Mouse (Mus musculus) B cell, adult (primary cell): Measurements from ENCODE around the gene Prdx5. TPM values are rescaled to one million over a fixed set of nuclear protein-coding genes. Genes with fewer than 3 reads are reported as not detected.

ENCODE experiments used
- total RNA-seq: library from RNA; stranded (reverse); gene quantifications from 4 replicates; pipeline ENCODE4 v1.2.4, GENCODE M21; 2023; ENCODE audit not compliant: inconsistent age

Gene Prdx5
- total RNA-seq: 86.0 to 104 TPM (median 92.9 TPM) in 4 replicates

DNA sequence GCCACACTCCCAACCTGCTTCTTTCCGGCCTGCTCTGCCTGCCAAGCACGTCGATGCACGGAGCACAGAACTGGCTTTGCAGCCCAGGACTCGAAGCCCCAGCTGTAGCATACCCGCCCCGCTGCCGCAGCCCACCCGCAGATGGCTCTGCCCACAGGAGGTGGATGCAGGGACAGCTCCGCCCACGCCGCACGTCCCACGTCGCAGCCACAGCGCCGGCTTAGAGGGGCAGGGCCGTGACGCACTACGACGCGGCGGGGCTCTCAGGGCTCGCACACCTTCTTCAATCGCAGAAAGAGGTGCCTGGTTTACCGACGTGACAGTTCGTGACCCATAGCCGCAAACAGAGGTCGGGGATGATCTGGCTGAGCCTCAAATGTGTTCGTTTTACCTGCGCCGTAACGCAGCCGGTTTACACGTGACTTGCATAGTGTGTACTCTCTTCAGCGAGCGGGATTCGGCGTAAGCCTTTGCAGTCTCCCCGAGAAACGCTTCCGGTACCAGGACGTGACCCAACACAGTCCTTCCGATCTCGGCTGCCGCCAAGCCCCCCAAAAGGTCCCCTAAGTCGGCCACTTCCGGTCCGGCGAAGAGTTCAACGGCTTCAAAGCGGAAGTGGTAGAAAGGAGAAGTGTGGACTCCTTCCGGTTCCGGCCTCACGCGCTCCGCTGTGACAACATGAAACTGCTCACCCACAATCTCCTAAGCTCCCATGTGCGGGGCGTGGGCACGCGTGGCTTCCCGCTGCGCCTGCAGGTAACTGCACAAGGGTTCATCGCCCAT, at the start of gene Prdx5, which contains the start of gene Trmt112:
Prdx5 (minus strand) TSS at position 600 of the 783 bp plus-strand sequence.
Trmt112 (plus strand) TSS at position 192 of the 783 bp plus-strand sequence.

DNA sequence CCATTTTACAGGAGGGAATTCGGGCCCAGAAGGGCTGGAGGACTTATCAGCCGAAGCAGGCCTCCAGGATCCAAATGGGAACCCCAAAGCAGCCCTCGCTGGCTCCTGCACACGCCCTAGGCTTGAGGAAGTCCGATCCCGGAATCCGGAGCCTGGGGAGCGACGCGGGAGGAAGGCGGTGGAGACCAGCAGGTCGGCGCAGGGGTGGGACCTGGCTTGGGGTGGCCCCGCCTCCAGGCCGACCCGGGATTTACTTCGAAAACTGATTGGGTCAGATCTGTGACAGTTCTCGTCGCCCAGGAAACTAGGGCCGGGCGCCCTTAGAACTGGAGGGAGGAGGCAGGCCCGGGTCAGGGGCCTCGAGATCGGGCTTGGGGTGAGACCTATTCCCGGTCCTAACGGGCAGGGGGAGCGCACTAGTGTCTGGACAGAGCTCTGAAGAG, 32.4 kb upstream of the Prdx5 start, which contains the start of gene Gpr137:
Gpr137 (minus strand) TSS at position 232 of the 443 bp plus-strand sequence.

DNA sequence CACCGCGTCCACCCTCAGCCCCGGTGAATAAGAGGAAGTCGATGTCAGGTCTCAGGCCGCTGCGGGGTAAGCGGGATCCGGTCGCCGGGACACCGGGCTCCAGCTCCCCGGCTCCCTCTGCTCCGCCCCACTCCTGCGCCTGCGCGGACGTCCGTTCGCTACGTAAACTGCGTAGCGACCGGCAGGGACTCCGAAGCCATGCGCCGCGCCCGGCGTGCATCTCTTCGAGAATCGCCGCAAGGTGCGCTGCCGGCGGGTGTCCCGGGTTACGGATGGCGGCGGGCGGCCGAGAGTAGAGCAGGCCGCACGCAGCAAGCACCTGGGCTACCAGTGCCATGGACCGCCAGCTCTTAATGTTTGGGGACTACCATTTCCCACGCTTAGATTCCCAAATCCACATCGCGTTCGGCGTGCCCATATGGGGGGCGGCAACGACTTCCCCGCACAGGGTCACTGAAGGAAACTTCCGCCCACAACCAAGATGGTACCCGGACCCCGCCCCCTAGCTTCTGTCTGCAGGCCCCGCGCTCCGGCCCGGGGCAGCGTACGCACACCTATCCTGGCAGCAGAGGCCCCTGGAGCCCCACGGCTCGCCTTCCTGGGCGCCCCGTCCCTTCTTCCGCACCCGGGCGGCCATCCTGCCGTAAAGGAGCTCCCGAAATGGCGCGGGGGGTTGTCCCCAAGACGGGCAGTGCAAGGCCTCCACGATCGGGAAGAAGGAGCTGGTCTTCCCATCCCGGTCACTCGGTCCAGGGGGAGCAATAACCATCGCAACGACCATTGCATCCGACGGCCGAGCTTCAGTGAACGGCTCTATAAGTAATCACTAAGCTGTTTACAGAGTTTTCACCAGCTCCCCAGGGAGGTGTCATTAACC, 31.7 kb upstream of the Prdx5 start, which contains the start of gene Bad:
Bad (plus strand) TSS at position 490 of the 877 bp plus-strand sequence.

DNA sequence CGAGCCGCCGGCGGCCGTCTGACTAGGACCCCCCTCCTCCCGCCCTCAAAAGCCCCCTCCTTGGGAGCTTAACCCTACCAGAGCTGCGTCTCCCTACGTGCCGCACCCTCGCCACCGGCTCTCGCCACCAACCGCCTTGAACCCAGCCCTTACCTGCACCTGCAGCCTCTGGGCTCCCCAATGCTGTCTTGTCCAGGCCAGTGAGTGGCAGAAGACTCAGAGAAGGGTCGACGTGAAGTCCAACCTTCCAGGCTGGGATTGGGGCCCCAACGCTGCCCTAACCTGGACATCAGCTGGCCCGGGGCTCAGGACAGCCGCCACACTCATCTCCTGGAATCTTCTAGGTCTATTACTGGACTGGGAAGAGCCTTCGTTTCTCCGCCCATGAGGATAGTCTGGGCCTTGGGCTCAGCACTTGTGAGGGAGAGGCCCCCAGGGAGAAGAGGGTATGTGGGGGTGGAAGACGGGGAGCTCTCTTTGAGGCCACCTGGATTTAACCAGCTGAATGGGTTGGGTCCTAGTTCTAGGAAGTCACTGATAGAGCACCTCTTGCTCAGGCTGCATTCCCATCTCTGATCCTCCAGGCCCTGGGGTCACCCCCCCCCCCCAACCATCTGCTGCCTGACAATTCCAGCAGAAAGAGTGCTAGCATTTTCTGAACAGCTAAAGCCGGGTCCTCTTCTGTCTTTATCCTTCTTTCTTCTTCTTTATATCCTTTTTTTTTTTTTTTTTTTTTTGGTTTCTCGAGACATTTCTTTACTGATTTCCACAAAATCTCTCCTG, 24.5 kb upstream of the Prdx5 start, which contains the start of gene Kcnk4:
Kcnk4 (minus strand) TSS at position 321 of the 783 bp plus-strand sequence.

DNA sequence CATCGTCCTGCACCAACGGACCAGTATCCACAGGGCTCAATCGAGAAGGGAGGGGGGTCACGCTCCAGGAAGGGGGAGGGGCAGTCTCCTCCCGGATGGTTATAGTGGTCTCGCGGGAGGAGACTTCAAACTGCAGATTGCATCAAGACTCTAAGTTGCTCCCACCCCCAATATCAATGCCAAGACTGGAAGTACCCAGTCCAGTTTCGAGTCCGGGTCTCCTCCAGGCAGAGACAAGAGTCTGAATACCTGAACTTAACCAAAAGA, 15.3 kb upstream of the Prdx5 start, which contains the start of gene Catsperz:
Catsperz (minus strand) TSS at position 74 of the 267 bp plus-strand sequence.

DNA sequence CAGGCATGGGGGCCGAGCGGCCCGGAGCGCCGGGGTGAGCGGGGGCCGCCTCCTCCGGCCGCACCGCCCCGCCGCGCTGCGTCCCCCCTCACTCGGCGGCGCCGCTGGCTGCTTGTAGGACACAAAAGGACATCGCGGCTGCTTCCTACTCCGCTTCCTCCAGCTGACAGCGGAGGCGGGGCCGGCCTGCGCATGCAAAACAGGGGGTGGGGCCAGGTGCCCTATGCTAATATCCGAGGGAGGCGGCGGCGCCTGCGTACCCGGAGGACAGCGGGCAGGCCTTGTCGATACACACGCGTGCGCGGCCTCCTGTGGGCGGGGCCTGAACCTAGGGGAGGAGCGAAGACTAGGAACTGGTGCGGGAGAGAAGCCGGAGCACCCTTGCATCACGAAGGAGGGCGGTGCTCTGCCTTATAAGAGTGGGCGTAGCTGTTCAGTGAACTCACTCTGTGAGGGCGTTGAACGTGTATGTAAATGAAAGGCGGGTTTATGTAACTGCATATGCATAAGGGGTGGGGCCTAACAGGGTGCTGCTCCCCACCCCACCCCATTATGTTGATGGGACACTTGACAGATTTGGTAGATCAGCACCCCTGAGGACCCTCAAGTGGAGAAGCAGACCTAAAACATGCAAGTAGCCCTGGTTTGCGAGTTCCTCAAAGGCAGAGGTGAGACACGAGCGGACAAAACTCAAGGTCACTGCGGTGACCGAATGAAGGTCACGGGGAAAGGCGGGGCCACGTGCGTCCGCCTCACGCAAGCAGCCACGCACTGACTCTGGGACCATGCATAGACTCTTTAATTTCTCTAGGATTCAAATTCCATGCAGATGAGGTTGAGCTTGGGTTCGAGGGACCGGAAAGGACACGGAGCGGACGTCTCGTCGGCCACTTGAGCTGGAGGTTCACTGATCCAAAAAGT, 12.0 kb upstream of the Prdx5 start, which contains the start of gene Esrra:
Esrra (minus strand) TSS at position 167 of the 921 bp plus-strand sequence.

DNA sequence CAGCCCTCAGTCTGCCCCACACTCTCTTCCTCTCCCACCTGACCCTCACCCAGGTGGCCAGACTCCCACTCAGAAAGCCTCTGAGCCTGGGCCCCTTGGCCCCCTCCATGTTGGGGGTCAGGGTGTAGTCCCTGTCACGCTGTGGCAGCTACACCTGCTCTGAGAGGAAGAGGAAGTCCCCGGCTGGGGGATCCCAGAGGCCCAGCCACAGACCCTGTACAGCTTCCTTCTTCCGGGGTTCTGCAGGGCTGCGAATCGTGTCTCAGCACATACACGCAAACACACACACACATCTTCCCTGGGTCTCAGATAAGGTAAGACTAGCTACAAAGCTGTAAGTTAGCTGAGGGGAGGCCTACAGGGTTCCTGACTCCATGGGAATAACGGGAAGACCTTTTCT, 51.9 kb downstream of the Prdx5 start, which contains the start of gene Ccdc88b:
Ccdc88b (minus strand) TSS at position 181 of the 400 bp plus-strand sequence.

Other genes with a start within 250 kb of the Prdx5 start
- 28.2 to 41.0 TPM (median 33.2 TPM) in 4 replicates for gene Rps6ka4, start 69.5 kb downstream of the Prdx5 start, total RNA-seq
- 29.9 to 32.9 TPM (median 31.6 TPM) in 4 replicates for gene Ccdc88b, start 51.9 kb downstream of the Prdx5 start, total RNA-seq
- 150 to 159 TPM (median 153 TPM) in 4 replicates for gene Trmt112, start 408 bp downstream of the Prdx5 start, total RNA-seq
- gene Esrra, start 11.7 kb upstream of the Prdx5 start, total RNA-seq: 55.4 to 59.7 TPM (median 56.1 TPM) in 4 replicates
- not detected in 4 replicates for gene Catsperz, start 15.3 kb upstream of the Prdx5 start, total RNA-seq
- not detected in 4 replicates for gene Kcnk4, start 24.4 kb upstream of the Prdx5 start, total RNA-seq
- gene Bad, start 31.8 kb upstream of the Prdx5 start, total RNA-seq: 10.7 to 16.5 TPM (median 14.1 TPM) in 4 replicates
- 20.3 to 22.9 TPM (median 21.1 TPM) in 4 replicates for gene Gpr137, start 32.4 kb upstream of the Prdx5 start, total RNA-seq
- gene Ppp1r14b, start 64.9 kb upstream of the Prdx5 start, total RNA-seq: 89.5 to 93.5 TPM (median 90.6 TPM) in 4 replicates
- gene Plcb3, start 66.4 kb upstream of the Prdx5 start, total RNA-seq: 13.5 to 15.8 TPM (median 15.0 TPM) in 4 replicates
- 27.8 to 34.0 TPM (median 30.5 TPM) in 4 replicates for gene Fkbp2, start 70.4 kb upstream of the Prdx5 start, total RNA-seq
- 15.4 to 19.4 TPM (median 17.7 TPM) in 4 replicates for gene Vegfb, start 77.5 kb upstream of the Prdx5 start, total RNA-seq
- gene Dnajc4, start 82.5 kb upstream of the Prdx5 start, total RNA-seq: 23.7 to 27.8 TPM (median 26.5 TPM) in 4 replicates
- 4.4 to 6.2 TPM (median 5.2 TPM) in 4 replicates for gene Nudt22, start 86.0 kb upstream of the Prdx5 start, total RNA-seq
- 4.5 to 6.6 TPM (median 5.6 TPM) in 4 replicates for gene Trpt1, start 86.0 kb upstream of the Prdx5 start, total RNA-seq
- gene Fermt3, start 109.4 kb upstream of the Prdx5 start, total RNA-seq: 167 to 182 TPM (median 174 TPM) in 4 replicates
- 98.7 to 127 TPM (median 113 TPM) in 4 replicates for gene Stip1, start 129.9 kb upstream of the Prdx5 start, total RNA-seq
- gene Macrod1, start 146.7 kb upstream of the Prdx5 start, total RNA-seq: 6.5 to 7.3 TPM (median 7.1 TPM) in 4 replicates
- 0.12 to 0.16 TPM in 2 of 4 replicates, not detected in the others for gene Flrt1, start 195.6 kb upstream of the Prdx5 start, total RNA-seq